Comparison of ENCODE assay signal across 13 mouse cellular contexts in the genomic region with DNA sequence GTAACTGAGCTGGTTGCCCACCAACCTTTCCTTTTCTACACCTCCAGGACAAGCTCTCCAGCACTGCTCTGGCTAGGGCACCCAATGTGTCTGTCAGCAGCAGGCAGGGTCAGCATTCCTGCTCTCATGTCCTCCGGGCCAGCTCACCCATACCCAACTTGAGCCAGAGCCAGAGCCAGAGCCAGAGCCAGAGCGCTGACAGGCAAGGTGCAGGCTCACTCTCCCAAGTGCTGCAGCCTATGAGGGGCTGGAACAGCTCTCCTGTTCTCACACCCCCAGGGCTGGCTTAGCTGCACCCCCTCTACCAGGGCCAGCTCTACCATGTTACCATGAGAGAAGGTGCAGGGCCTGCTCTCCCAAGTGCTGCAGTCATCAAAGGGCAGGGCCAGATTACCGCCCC.
"Had no signal": no experiment of that assay in that cellular context is flagged by ENCODE, and none has a peak within 500 bp of the region (broad histone marks: within the 10 kb centered on the region; RNA-seq: fewer than 3 reads in every experiment).

No protein-coding gene starts in this region.

- H3K4me2 ChIP-seq: limb, embryonic 13.5 days; neural tube, embryonic 12.5 days had no signal

- H3K4me1 ChIP-seq: limb, embryonic 13.5 days; midbrain, embryonic 10.5 days; neural tube, embryonic 12.5 days had no signal

- H3K36me3 ChIP-seq: limb, embryonic 13.5 days; midbrain, embryonic 10.5 days; neural tube, embryonic 12.5 days had no signal

- DNase-seq: kidney, postnatal 14 days; left cerebral cortex, postnatal 4 days; lung, adult 18-20 months; midbrain, embryonic 14.5 days; right cerebral cortex, postnatal 4 days; spleen, adult 18-20 months; thymus, adult 18-20 months; thymus, postnatal 14 days had no signal

- H3K4me3 ChIP-seq: limb, embryonic 13.5 days; midbrain, embryonic 10.5 days; myocyte; neural tube, embryonic 12.5 days had no signal

- H3K9ac ChIP-seq: limb, embryonic 13.5 days; liver, embryonic 14.5 days; neural tube, embryonic 12.5 days had no signal

- H3K27me3 ChIP-seq: limb, embryonic 13.5 days; neural tube, embryonic 12.5 days had no signal

- H3K27ac ChIP-seq: limb, embryonic 13.5 days; liver, embryonic 14.5 days; midbrain, embryonic 10.5 days; neural tube, embryonic 12.5 days had no signal

- H3K9me3 ChIP-seq: limb, embryonic 13.5 days; midbrain, embryonic 10.5 days; neural tube, embryonic 12.5 days had no signal
